1 mouse cellular context compared by ENCODE assay signal in the genomic region with DNA sequence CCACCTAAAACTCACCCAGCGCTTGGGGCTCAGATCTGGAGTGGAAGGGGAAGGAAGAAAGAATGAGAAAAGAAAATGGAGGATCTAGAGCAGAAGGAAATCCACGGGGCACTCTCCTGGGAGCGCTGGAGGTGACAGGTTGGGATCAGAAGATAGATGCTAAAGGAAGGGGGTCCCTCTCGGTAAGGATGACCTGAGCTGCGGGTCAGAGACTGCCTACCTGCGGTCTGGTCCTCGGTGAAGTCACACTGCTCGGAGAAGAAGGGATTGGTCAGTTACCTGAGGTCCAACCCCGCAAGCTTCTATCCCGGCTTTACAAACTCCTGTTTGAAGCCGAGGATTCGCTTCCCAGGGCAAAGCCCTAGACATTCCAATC.
TF ChIP-seq lines count a peak whose summit lies in the region.

No protein-coding gene starts in this region.

TF ChIP-seq in CH12.LX, 34 proteins besides CTCF, POLR2A, EP300 and RAD21:
- TF ChIP-seq E2F4 (IDR thresholded peaks at IDR 0.05; ENCODE audit: insufficient replicate concordance, low read depth, low read length): no peak
- TF ChIP-seq POLR2AphosphoS2 (IDR thresholded peaks at IDR 0.05; ENCODE audit: low read depth, low read length): peak; percentile 3; the same call in 1 of the 2 replicates
- TF ChIP-seq MYC (IDR thresholded peaks at IDR 0.05; ENCODE audit: low read depth, low read length): no peak
